Mouse (Mus musculus) megakaryocyte, embryonic 14.5 days (primary cell): ENCODE data around the gene Atpaf2.

Experiments
- FLI1 ChIP-seq: IDR thresholded peaks from 2 replicates; pipeline ENCODE4 v1.6.1; 2012; ENCODE audit warnings: low read length, inconsistent platforms, mixed read lengths
- GATA1 ChIP-seq: IDR thresholded peaks from 3 replicates; pipeline ENCODE4 v1.6.1; 2012; ENCODE audit warnings: mixed read lengths, low read length, inconsistent platforms, borderline replicate concordance

DNA sequence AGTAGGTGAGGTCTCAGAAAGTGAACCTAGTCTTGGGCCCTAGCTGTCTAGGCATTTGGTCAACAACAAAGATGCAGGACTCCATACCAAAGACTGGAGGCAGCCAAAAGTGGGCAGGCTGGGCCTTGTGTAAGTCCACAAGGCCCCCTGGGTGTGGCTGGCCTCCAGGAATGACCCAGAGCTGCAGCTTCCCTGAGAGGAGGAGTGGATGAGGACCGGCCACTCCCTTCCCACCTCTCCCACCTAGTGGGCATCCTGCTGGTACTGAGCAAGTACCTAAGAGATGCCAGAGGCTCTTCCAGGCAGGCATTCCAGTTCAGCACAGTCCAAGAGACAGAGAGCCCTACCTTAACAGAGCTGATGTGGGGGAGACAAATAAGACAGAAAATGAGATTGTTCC lies 58.3 kb downstream of the Atpaf2 start:
- no peak for TF ChIP-seq GATA1
- TF ChIP-seq FLI1: no peak
